Mouse (Mus musculus) midbrain, postnatal 0 days (tissue): ENCODE data around the gene Sav1. TPM values are rescaled to one million over a fixed set of nuclear protein-coding genes. Genes with fewer than 3 reads are reported as not detected.

ENCODE experiments used
- ATAC-seq: fragments of 200-750 bp; cut with Nextera tagmentation; 2 replicates; pipeline ENCODE4 v1.8.0; 2017; ENCODE audit warnings: moderate number of reproducible peaks, mild to moderate bottlenecking, moderate TSS enrichment, moderate library complexity; ENCODE audit not compliant: low FRiP score
- DNase-seq: peaks from one replicate; pipeline ENCODE4 v3.0.0-alpha.2; 2015; ENCODE audit warnings: low spot score
- H3K27ac ChIP-seq: fragments of 300-500 bp; sonication (generic); 2 replicates; pipeline ENCODE4 v1.5.1; 2014; ENCODE audit warnings: low read depth, mild to moderate bottlenecking, low read length, mixed read lengths
- H3K27me3 ChIP-seq: fragments of 300-500 bp; sonication (generic); 2 replicates; pipeline ENCODE4 v1.6.1; 2014; ENCODE audit warnings: low read length, control low read depth, mixed read lengths; ENCODE audit not compliant: insufficient read depth
- H3K36me3 ChIP-seq: fragments of 300-500 bp; sonication (generic); 2 replicates; pipeline ENCODE4 v1.6.1; 2014; ENCODE audit warnings: low read length, control low read depth, mixed read lengths; ENCODE audit not compliant: insufficient read depth
- H3K4me1 ChIP-seq: fragments of 300-500 bp; sonication (generic); 2 replicates; pipeline ENCODE4 v1.6.1; 2014; ENCODE audit warnings: mild to moderate bottlenecking, control low read depth, antibody characterized with exemption, low read length, mixed read lengths; ENCODE audit not compliant: insufficient read depth
- H3K4me2 ChIP-seq: fragments of 300-500 bp; sonication (generic); 2 replicates; pipeline ENCODE4 v1.6.1; 2014; ENCODE audit warnings: low read depth, mild to moderate bottlenecking, low read length, mixed read lengths; ENCODE audit not compliant: poor library complexity, severe bottlenecking
- H3K4me3 ChIP-seq: fragments of 300-500 bp; sonication (generic); 2 replicates; pipeline ENCODE4 v1.5.1; 2014; ENCODE audit warnings: low read depth, mild to moderate bottlenecking, low read length, moderate library complexity
- H3K9ac ChIP-seq: fragments of 300-500 bp; sonication (generic); replicated peaks from 2 replicates; pipeline ENCODE4 v1.6.1; 2014; ENCODE audit warnings: mild to moderate bottlenecking, low read length, moderate library complexity, mixed read lengths; ENCODE audit not compliant: poor library complexity, severe bottlenecking
- H3K9me3 ChIP-seq: fragments of 300-500 bp; sonication (generic); 2 replicates; pipeline ENCODE4 v1.6.1; 2016; ENCODE audit warnings: low read length, control low read depth
- CTCF ChIP-seq: IDR thresholded peaks from 2 replicates; pipeline ENCODE4 v1.5.1; 2016; ENCODE audit warnings: antibody characterized with exemption, mild to moderate bottlenecking
- WGBS: fragments of 180-500 bp; shearing (Covaris S2); extraction: QIAGEN DNeasy Blood & Tissue Kit; methylation state at CpG from one replicate; pipeline ENCODE4 v1.1.7; 2014; 5-methylcytosine and 5-hydroxymethylcytosine counted together
- polyA plus RNA-seq: library from polyadenylated mRNA; unstranded; fragments of >200 nt; fragmentation: Nextera tagmentation; extraction: Ambion mirVana; gene quantifications from 2 replicates; pipeline ENCODE4 v1.2.1, GENCODE M21; 2015
- total RNA-seq: library from RNA; depleted of rRNA; stranded (reverse); fragments of >200 nt; gene quantifications from 2 replicates; pipeline ENCODE4 v1.2.3, GENCODE M21; 2014

Sav1 gene
- total and polyA plus RNA-seq, 2 experiments from 2014 or later = 1.9 to 17.8 TPM

DNA sequence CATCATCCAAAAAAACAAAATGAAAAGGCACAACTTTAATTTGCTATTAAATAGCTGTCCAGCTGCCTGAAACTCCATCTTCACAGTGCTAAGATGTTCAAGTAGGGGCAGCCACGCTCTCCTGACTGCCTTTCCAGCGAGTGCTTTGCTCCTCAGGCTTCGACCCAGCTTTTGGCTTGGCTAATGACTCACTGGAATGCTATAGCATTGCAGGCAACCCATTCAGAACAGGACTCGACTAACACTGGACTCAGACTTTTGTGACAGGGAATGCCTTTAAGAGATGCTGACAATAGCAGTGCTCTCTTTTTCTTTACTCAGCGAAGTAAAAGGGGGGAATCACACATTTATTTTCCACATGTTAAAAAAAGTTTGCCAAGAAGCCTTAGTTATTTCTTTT is 24.9 kb upstream of the Sav1 start:
- Histone ChIP-seq H3K4me3 (no peak overlapping the region), H3K9me3 (no peaks in the 10 kb centered on the region), H3K27me3 (no peaks in the 10 kb centered on the region), H3K9ac (no peak overlapping the region), H3K4me1 (no peaks in the 10 kb centered on the region), H3K36me3 (peaks cover 21% of the 10 kb centered on the region), H3K4me2 (no peak overlapping the region), H3K27ac (no peak overlapping the region)
- ATAC-seq (no peak), DNase-seq (no peak)
- TF ChIP-seq CTCF = no peak
- WGBS = 44% methylated on average over 5 of the region's 5 CpGs

DNA sequence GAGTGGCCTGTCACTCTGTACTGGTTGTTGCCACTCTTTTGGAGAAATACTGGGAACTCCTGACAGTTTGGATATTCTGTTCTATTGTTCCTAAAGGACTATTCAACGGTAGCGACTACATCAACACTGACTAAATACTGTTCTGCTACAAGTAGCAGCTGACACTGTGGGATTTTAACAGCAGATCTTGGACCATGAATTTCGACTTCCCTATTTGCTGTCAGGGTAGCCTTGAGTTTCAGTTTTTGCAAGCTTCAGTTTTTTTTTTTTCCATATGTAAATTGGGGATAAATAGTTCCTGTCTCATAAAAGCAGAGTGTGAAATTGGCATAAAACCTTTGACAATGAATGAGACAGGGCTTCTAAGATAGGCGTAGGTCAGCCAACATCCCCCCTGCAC is 23.6 kb upstream of the Sav1 start:
- ATAC-seq (no peak), DNase-seq (no peak)
- Histone ChIP-seq H3K4me2 (no peak overlapping the region), H3K9me3 (no peaks in the 10 kb centered on the region), H3K36me3 (peaks cover 14% of the 10 kb centered on the region), H3K27ac (no peak overlapping the region), H3K4me1 (no peaks in the 10 kb centered on the region), H3K4me3 (no peak overlapping the region), H3K27me3 (no peaks in the 10 kb centered on the region), H3K9ac (no peak overlapping the region)
- WGBS = 88% methylated on average over 4 of the region's 4 CpGs
- TF ChIP-seq CTCF = no peak

- no peak for ATAC-seq
- WGBS = 76% methylated on average over 4 of the region's 4 CpGs
These were observed 18.3 kb upstream of the Sav1 start for GRCm38 (mm10) chr12:70005103-70005502.

GRCm38 (mm10) chr12:69998186-69998983 is 11.6 kb upstream of the Sav1 start:
- WGBS = 88% methylated on average over 13 of the region's 13 CpGs
- H3K27ac ChIP-seq = no peak overlapping the region
- no peaks in the 10 kb centered on the region for H3K9me3 ChIP-seq

More at GRCm38 (mm10) chr12:70005103-70005502, 18.3 kb upstream of the Sav1 start:
- no peak overlapping the region for H3K4me3 ChIP-seq
- H3K36me3 ChIP-seq = no peaks in the 10 kb centered on the region
- H3K27me3 ChIP-seq = no peaks in the 10 kb centered on the region
- H3K4me1 ChIP-seq = no peaks in the 10 kb centered on the region
- TF ChIP-seq CTCF = no peak
- no peak for DNase-seq
- no peak overlapping the region for H3K9ac ChIP-seq
- no peak overlapping the region for H3K27ac ChIP-seq
- H3K9me3 ChIP-seq = no peaks in the 10 kb centered on the region
- no peak overlapping the region for H3K4me2 ChIP-seq

DNA sequence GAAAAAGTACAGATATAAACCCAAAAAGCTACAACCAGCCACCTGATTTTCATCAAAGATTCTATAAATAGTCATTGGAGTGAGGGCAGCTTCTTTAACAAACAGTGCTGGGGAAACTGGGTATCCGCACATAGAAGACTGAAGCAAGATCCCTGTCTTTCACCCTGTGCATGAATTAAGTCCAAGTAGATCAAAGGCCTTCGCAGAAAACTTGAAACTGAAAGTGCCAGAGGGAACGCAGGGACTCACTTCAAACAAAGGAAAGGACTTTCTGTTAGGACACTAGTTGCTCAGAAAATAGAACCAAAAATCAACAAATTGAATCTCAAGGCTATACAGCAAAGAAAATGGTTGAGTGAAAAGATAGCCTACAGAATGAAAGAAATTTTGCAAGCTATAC is 8.6 kb upstream of the Sav1 start:
- no peak overlapping the region for H3K4me2 ChIP-seq
- ATAC-seq (no peak), DNase-seq (no peak)
- 53% methylated on average over 3 of the region's 3 CpGs for WGBS
- no peak overlapping the region for H3K9ac ChIP-seq
- no peak overlapping the region for H3K27ac ChIP-seq
- no peaks in the 10 kb centered on the region for H3K27me3 ChIP-seq
- TF ChIP-seq CTCF = no peak
- no peaks in the 10 kb centered on the region for H3K36me3 ChIP-seq
- no peak overlapping the region for H3K4me3 ChIP-seq
- no peaks in the 10 kb centered on the region for H3K9me3 ChIP-seq
- no peaks in the 10 kb centered on the region for H3K4me1 ChIP-seq

More at GRCm38 (mm10) chr12:69998186-69998983, 11.6 kb upstream of the Sav1 start:
- H3K27me3 ChIP-seq = no peaks in the 10 kb centered on the region
- DNase-seq (no peak), ATAC-seq (no peak)
- no peaks in the 10 kb centered on the region for H3K4me1 ChIP-seq
- H3K4me3 ChIP-seq = no peak overlapping the region
- H3K4me2 ChIP-seq = no peak overlapping the region
- no peak overlapping the region for H3K9ac ChIP-seq
- H3K36me3 ChIP-seq = no peaks in the 10 kb centered on the region
- no peak for TF ChIP-seq CTCF

GRCm38 (mm10) chr12:69986241-69986762 is 500 bp downstream of the Sav1 start:
- Histone ChIP-seq H3K9me3 (no peaks in the 10 kb centered on the region), H3K27ac (peak overlapping the region; percentile 85)

More at GRCm38 (mm10) chr12:69986241-69986762, 500 bp downstream of the Sav1 start:
- WGBS = under 1% methylated on average over 34 of the region's 36 CpGs
- peak overlapping the region; percentile 83 for H3K4me2 ChIP-seq
- H3K4me1 ChIP-seq = no peaks in the 10 kb centered on the region
- TF ChIP-seq CTCF = no peak
- DNase-seq = peak; percentile 35
- no peaks in the 10 kb centered on the region for H3K27me3 ChIP-seq
- no peaks in the 10 kb centered on the region for H3K36me3 ChIP-seq
- peak overlapping the region; percentile 89 for H3K9ac ChIP-seq
- H3K4me3 ChIP-seq = peak overlapping the region; percentile 96
- peak; percentile 67 for ATAC-seq
